Mouse (Mus musculus) ovary, postnatal 10 days (tissue): ENCODE measurements around the gene Filip1l.

ENCODE experiments used
- DNase-seq: peaks from one replicate; pipeline ENCODE4 v3.0.0; 2022; ENCODE audit warnings: low spot score

Gene Filip1l

DNA sequence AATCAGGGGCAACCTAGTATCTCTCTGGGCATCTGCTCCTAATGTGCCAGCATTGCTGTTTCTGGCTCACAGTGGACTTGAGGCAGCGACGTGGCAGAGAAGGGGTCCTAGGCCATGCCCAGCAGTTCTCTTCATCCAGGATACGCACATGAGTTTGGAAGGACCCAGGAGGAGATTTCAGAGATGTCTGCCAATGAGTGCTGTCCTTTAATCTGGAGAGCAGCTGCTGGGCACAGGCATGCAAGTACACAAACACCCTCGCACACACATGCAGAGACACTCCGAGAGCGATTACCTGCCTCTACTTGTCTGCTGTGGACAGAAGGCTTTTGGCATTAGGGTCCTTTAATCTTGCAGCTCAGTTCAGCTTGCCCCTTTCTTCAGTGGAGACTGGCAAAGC lies at the start of gene Filip1l:
TSS of gene Filip1l (plus strand) at position 343 of the 400 bp plus-strand sequence.
- no peak for DNase-seq

DNA sequence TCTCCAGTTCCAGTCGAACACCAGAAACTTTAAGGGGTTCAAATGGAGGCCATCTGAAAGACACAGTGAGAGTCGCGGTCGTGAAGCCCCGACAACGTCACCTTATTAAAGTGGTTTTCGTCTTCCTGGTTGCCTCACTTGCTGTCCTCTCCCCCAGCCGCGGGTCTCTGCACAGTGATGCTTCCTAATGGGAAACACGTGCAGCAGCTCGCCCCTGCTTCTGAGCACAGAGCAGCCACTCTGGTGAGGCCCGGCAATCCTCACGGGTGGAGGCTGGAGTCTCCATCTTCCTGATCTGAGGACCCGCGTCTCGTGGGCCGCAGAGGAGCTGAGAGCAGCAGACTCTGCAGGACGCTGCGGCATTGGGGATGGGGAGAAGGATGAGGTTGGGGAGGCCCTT lies 49.2 kb upstream of the Filip1l start:
- no peak for DNase-seq

DNA sequence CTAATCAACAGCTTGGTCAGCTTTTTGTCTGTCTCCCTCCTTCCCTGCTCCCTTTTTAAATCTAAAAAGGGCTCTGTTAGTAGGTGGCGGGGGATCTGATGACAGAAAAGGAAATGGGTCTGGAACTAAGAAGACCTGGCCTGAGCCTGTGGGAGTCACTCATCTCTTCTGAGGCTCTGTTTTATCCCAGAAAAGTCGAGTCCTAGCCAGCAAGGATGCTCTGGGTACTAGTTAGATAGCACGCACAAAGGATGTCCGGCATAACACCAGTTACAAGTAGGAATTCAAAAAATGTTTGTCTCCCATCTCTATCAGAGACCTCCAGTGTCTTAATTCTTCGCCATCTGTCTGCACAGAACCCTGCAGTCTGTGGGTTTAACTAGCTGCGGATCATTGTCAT lies 47.4 kb upstream of the Filip1l start:
- no peak for DNase-seq

DNA sequence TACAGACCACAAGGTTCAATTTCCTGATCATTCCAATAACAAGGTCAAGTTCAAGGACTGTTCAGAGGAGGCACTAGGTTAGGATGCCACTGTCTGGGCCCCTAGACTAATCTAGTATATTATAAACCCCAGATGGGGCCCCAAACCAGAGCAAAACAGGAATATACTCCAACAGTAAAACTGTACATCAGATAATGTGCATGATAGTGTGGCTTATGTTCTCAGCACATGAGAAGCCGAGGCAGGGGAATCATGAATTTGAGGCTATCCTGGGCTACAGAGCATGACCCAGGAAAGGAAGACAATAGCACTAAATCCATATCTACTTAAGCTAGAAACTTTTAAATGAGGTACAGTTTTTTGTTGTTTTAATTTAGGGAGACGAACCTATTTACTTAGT lies 40.8 kb upstream of the Filip1l start:
- DNase-seq: no peak

DNA sequence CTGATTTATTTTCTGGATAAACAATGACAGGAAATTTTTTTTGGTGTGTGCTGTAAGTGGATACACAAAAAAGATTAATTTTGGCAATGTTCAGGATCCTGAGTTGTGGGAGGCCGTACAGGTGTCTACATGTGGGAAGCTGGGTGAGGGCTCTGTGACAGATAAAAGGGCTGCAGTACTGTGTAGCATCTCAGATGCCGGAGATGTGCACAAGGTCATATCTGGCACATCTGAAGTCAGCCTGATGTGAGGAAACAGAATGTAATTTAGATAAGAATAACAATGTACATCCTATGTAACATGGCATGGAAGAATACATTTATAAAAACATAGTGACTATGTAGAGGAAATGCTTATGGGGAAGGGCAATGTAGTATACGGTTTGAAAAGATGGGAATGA lies 39.4 kb upstream of the Filip1l start:
- DNase-seq: no peak

DNA sequence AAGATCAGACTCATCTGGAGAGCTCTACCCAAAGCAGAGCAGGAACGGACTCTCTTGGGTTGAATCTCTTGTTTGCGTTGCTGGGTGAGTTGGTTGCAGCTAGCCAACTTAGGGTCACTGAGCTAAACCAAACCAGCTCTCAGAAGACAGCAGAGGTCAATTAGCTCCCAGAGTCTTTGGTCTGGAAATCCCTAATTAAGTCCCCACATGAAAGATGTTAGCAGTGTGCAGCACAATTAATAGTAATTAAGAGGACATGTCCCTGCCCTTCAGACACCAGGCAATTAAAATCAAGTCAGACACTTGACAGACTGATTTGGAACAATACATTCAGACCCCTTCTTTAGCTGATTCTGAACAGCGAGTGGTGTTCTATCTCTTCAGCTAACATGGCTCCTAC lies 38.7 kb upstream of the Filip1l start:
- no peak for DNase-seq

DNA sequence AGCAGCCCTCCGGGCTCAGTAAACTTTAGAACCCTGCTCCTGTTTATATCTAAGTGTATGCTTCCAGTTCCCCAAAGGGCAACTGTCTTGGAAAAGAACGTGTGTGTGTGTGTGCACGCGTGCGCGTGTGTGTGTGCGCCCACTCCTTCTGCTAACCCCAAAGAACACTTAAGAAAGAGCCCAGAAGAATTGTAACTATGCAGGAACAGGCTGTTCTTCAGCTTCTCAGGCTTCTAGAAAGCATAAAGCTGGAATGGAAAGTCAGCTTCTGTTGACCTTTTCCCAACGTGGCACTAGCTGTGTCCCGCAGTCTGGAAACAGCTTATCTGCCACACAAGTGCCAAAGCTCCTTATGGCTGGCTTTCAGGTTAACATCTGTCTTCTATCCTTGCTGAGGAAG lies 37.9 kb upstream of the Filip1l start:
- DNase-seq: no peak

DNA sequence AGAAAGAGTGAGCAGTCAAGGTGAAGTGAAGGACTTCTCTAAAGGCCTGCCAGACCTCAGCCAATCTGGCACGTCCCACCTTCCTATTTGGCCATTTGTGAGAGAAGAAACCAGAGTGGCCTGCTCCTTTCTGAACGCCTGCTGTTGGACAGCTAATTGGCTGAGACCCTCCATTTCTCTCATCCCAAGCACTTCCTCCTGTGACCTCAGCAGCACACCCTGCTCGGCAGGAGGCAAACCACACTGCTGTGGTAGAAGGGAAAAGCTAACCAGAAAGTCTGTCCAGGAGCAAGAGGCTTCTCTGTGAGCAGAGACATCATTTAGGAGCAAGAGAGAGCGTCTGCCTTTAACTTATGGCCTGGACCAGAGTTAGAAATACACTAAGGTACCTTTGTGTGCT lies 35.8 kb upstream of the Filip1l start:
- no peak for DNase-seq

DNA sequence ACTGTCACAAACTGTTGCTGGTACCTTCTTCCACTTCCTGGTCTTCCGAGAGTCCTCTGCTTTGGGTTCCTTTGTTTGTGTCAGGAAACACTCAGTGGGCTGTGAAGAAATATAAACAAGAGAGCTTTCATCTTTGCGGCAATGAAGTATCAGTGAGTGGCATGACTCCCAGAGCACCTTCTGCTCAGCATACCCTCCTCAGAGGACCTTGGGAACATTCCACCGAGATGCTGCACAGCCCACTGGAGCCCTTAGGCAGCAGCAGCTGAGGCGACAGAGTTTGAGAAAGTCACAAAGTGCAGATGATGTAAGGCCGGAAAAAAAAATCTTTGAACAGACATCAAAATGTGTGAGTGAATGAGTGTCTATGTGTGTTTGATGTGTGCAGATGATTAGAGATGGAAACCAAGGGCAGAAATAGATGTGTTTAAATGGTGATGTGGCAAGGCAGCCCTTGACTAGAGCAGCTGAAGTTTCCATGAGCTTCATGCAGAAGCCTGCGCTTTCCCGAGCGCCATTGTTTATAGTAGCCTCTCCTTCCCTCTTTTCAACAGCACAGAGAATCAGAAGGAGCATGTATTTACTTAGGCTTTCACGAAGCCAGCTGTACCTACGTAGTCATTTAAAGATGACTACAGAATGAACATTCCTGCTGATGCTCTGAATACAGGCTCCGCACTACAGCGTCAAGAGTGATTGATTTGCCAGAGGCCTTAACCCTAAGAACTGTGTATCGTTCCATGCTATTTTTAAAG lies 34.8 kb upstream of the Filip1l start:
- DNase-seq: no peak

DNA sequence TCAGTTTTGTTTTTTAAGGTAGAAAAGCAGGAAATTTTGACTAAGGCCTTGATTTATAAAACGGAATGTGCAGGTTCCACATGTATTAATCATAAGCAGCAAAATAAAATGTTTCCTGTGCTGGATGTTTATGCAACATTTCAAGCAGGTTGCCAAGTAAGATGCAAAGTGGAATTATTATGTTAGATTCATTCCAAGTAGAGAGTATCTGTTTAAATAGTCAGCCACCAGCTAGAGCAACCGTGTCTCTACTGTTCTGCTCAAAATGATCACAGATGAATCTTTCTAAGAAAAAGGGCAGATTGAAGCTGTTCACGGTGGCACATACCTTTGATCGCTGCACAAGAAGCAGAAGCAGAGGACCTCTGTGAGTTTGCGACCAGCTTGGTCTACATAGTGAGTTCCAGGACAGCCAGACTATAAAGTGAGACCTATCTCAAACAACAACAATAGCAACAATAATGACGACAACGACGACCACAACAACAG lies 34.2 kb upstream of the Filip1l start:
- no peak for DNase-seq

DNA sequence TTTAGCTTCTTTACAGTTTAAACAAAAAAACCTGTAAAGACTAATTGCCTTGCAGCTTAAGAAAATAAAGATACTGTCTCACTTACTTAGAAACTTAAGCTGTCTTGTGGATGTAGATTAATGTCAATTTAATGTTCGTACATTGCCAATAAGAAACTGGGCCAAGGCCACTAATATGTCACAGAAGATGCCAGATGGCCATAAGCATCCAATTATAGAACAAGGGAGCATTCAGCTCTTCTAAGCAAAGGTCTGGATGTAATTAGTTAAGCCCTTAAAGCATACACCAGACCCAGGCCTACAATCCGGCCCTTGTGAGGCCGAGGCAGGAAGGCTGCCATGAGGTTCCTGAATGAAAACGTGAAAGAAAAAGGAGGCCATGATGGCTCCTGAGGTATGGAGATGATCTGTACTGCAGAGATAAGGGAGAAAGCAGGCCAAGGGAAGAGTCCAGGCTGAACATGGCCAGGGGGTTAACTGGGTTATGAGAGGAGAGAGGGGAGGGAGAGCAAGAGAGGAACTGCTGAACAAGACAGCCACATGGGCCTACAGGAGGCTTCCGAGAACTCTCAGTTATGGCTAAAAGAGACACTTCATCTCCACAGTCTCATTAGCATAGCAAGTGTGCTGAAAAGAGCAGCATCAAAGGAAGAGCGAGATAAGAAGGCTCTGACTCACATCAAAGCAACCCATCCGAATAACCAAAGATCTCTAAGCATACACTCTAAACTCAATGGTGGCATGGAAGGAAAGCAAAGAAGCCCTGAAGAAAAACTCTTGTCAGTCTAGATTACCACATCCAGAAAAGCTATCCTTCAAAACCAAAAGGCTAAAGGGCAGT lies 33.4 kb upstream of the Filip1l start:
- DNase-seq: no peak

DNA sequence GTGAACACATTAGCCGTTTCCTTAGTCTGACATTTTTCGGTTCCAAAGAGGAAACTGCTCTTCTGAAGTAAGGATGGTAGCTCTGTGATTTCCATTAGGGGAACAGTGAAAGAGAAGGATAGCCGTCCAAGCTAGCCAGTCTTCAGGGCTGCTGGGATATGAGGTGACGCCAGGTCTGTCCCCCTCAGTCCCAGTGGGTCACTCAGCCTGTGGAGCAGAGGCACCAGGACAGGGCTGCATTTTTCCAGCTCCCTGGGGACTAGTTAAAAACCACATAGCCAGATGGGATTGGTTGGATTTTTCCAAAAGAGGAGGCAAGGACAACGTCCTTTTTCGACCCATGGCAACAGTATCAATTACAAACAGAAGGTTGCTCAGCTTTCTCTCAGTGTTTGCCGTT lies 25.9 kb upstream of the Filip1l start:
- DNase-seq: no peak

DNA sequence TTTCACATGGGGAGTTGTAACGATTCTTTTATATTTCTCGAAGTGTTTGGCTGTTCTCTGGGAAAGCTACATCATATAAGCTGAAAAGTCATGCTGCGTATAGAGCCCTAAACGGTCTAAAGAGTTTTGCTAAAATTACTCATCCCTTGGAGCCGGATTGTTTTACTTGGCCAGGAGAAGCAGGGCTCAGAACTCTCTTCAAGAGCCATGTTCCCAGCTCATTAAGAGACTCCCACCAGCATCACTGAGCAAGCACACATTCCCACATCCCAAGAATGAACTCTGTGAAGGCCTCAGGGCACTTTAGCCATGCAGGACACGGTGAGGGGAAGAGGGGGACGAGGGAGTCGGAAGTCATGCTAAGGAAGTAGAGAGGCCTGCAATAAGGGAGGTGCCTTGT lies 23.9 kb upstream of the Filip1l start:
- DNase-seq: no peak

DNA sequence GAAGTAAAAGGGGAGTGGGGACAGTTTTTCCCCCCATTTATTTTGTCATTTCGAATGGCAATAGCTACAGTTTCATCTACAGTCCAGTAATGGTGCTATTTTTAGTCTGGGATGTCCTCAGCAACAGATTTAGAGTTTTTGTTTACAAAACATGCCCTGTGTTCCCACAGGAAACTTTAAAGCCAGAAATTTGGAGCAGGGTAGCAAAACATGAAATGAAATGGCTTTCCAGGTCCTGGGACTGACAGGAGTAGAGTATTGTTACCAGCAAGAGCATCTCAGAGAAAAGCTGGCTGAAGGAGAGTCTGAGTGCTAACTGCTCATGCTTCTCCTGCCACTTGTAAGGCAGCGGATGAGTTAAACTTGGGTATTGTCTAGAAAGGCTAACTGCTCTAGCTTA lies 22.8 kb upstream of the Filip1l start:
- no peak for DNase-seq

DNA sequence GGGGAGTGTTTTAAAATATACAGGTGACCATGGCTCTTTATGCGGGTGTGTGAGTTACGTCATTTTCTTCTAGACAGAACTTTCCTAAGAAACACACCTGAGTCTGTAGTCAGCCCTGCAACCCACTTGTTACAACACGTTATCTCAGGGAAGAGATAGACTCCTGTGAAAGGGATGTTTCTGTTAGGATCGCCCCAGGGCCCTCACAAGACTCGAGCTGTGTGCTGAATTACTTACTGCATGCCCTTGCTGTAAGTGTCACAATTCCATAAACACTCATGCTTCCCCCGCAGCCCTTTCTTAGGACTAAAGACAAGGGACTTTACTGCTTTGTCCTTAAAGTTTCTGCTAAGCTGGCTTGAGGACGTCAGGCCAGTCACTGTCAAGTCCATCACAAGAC lies 20.6 kb upstream of the Filip1l start:
- DNase-seq: no peak

DNA sequence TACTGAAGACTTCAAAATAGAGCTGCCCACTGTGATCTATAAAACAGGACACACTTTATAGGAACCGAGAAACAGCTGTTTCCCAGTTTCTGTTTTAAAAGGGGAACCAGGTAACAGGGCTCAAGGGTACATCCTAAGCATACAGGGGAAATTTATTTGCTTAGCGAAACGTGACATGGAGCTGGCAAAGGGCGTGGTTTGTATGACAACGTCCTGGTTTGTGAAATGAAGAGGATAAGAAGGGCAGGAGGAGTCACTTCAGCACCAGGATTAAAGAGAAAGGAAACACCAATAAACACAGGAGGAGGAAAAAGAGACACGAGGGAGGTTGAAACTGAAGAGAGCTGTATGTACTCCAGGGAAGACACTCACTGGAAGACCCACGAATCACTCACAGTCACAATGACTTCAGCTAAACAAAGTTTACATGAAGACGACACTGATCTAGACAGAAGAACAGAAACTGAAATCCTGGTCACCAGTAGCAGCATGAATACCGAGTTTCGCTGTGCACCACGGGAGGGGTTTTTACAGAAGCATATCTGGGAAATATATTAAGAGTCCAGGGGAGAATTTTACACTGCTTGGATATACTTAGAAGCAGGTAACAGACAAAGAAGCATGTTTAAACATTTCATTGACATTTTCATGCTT lies 16.0 kb upstream of the Filip1l start:
- DNase-seq: no peak

DNA sequence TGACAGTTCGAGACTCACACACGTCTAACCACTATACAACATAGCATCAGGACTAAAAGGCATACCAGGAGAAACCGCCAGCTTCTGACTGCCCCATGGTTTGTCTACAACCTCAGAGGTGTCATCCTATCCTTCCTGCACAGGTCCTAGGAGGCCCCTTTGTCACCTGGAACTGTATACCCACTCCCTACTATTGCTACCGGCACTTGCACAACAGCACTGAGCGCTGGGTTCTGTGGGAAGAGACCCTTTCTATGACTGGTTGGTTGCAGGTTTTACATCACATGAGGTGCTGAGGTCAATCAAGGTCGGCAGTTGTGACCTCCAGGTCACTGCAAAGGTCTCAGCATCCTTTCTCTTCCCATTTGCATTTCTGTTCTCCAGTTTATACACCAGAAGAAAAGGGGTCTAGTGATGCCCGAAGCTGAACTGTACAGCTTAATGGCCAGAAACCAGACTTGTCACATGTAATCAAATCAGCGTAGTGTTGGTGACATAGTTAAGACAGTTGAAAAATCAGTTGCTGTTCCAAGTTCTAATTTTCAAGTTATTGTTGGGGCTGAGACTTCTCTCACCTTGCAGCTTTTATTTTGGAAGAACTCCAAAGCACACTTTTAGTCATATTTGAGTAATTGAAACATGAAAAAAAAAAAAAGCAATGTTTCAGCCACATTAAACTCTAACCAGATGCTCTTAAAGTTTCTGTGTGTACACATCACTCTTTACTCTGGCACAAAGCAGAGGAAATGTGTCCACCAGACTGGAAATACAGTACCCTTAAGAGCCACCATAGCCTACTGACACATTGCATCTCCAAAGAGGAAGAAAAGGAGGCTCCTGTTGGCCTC lies 12.9 kb upstream of the Filip1l start:
- no peak for DNase-seq

DNA sequence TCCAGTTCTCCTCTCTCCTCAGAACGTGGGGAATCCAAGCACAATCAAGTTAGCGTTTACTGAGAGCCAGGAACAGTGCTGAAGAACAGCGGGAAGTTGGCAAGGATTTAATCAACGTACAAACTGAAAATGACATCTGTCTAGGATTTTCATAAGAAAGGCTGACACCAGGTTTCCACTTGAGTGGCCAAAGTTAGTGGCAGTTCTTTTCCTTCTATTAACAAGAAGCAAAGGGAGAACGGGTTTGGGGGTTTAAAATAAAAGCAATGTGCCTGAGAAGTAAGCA lies 12.3 kb upstream of the Filip1l start:
- DNase-seq: no peak

DNA sequence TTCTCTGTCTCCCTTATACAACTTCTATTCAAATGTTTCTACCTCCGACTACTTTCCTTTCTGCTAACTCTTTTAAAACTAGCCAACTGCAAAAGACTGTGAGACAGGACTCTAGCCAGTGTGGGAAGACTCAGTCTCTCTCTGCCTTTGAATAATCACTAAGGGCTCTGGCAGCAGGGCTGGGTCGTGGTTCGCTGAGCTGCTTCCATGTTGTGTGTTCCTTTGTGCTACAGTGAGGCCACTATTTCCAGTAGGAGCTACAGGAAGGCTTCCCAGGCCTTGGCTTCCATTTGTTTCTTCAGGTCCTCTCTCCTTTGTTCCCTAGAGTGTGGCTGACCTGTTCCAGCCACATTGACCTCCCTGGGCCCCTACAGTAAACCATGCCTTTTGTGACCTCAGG lies 6.6 kb upstream of the Filip1l start:
- no peak for DNase-seq

DNA sequence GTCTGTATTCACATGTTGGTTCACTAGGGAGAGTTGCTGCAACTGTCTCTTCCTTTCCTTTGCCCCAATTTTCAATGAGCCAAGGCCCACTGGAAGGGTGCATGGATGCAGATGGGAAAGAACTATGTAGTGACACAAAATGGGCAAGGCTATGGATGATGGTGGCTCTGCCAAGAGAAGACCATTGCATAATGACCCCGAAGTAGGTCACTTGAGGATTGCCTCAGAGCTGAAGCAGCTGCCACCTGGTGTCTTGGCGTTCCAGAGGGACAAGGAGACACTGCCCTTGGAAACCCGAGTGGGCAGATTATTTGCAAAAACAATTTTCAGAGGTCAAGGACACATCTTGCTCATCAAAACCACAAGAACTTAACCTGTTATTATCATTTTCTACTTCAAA lies 3.9 kb upstream of the Filip1l start:
- DNase-seq: no peak

DNA sequence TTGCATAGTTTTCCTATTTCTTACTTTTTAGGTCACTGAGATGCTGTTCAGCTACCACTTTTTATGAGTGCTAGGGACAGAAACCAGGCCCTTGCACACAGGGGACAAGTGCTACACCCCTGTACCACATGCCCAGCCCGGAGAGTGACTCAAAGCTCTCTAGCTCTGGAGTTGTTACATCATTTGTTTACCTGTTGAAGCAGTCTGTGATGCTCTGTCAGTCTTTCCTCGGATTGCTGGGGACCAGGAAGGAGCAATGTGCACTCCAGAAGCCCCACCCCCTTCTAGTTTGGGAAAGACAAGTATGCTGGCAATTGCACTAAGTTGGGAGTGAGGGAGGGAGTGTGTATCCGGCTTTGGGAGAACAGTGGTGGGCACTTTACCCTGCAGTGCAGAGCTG lies 3.2 kb upstream of the Filip1l start:
- no peak for DNase-seq

DNA sequence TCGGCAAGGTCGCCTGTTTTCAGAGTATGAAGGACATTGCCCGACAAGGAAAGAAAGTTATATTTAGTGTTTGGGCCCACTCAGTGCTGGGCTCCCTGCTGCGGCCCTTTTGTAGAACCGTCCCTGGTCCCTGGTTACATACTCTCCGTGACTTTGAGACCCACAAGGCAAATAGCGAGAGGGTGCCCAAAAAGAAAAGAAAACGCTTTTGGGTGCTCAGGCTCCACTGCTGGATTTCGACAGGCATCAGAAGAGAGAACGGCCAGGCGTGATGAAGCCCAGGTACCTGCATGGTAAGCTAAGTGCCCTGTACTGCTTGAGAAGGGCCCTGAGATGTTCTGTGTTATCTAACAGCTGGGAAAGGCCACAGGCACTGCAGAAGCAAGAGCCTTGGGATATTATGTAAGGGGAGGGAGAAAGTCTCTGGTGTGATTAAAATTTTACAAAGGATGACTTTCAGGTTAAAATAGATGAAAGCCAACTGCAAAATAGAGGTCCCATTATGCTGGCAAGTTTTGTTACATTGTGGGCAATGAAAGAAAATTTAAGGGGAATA lies 351 bp downstream of the Filip1l start:
- no peak for DNase-seq
